Mouse (Mus musculus) megakaryocyte-erythroid progenitor cell, adult 5 weeks (primary cell): Measurements from ENCODE around the gene Olfr43. TPM values are rescaled to one million over a fixed set of nuclear protein-coding genes. Genes with fewer than 3 reads are reported as not detected.

Source experiments
- polyA plus RNA-seq: library from polyadenylated mRNA; stranded (reverse); fragments of >175 nt; gene quantifications from 2 replicates; pipeline ENCODE4 v1.2.3, GENCODE M21; 2012

Olfr43 gene
- not detected in 2 replicates for polyA plus RNA-seq

DNA sequence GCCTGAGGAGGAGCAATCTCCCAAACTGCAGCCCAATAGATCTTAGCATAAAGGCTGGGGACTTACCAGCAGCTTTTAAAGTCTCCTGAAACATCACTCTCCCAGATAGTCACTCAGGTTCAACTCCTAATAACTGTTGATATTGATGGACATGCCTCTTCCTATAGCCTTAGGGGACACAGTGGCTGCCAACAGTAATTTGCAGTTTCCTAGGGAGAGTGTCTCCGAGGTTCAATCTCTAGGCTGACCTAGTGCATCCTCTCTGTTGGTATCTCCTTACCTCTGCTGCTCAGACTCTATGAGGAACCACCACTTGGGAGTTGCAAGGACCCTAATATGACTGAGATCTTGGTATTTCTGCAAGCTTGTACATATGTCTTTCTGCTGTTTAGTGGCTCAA is at the start of gene Olfr43:
Gene Olfr43 (minus strand): TSS at position 101 of the 400 bp plus-strand sequence.

DNA sequence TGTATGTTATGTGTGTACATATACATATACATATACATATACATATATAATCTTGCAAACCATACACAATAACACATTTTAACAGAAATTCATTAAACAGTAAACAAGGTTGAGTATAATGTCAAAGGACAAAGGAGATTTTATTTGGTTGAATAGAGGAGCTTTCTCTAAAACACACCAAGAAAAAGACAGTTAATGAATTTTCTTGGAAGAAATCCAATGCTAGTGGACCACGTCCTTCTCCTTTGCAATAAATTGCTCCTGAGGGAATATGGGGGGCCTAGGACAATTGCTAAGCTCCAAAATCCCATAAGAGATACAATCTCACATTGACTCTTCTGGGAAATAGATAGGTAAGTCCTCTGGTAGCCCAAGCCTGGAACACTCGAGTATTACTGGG is 48.3 kb upstream of the Olfr43 start, which contains the start of gene Olfr406:
Gene Olfr406 (plus strand): TSS at position 301 of the 400 bp plus-strand sequence.

DNA sequence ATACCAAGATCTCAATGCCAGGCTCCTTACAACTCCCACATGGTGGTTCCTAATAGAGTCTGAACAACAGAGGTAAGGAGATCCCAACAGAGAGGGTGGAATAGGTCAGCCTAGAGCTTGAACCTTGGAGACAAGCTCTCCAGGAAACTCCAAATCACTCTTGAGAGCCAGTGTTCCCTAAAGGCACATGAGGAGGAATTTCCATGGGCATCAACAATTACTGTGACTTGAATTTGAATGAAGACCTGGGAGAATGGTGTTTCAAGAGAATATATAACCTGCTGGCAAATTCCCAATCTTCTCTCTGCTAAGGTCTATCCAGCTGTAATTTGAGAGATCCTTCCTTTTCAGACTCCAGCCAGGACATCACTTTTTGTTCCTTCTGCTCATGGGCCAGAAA is 25.2 kb downstream of the Olfr43 start, which contains the start of gene Olfr403:
Gene Olfr403 (plus strand): TSS at position 301 of the 400 bp plus-strand sequence.

Other genes starting within 250 kb of the Olfr43 start
- 0.02 TPM in 1 of 2 replicates, not detected in the other for gene Olfr398, start 221.0 kb downstream of the Olfr43 start, polyA plus RNA-seq
- not detected in 2 replicates for gene Olfr139, start 154.8 kb downstream of the Olfr43 start, polyA plus RNA-seq
- gene Olfr399, start 154.8 kb downstream of the Olfr43 start, polyA plus RNA-seq: not detected in 2 replicates
- gene Zfp616, start 141.4 kb downstream of the Olfr43 start, polyA plus RNA-seq: not detected in 2 replicates
- not detected in 2 replicates for gene Olfr401, start 97.7 kb downstream of the Olfr43 start, polyA plus RNA-seq
- not detected in 2 replicates for gene Olfr402, start 57.9 kb downstream of the Olfr43 start, polyA plus RNA-seq
- not detected in 2 replicates for gene Olfr403, start 25.1 kb downstream of the Olfr43 start, polyA plus RNA-seq
- gene Olfr406, start 48.4 kb upstream of the Olfr43 start, polyA plus RNA-seq: not detected in 2 replicates
- gene Olfr59, start 72.4 kb upstream of the Olfr43 start, polyA plus RNA-seq: not detected in 2 replicates
- gene Olfr410, start 126.7 kb upstream of the Olfr43 start, polyA plus RNA-seq: not detected in 2 replicates
- not detected in 2 replicates for gene Olfr411, start 141.3 kb upstream of the Olfr43 start, polyA plus RNA-seq
- not detected in 2 replicates for gene Olfr412, start 150.7 kb upstream of the Olfr43 start, polyA plus RNA-seq